Mouse (Mus musculus) G1E (cell line): ENCODE measurements around the gene Aen.

Experiments
- CTCF ChIP-seq: IDR thresholded peaks from 2 replicates; pipeline ENCODE4 v1.5.1; 2012; ENCODE audit warnings: low read depth, low read length, inconsistent platforms, mixed read lengths
- GATA1 ChIP-seq: IDR thresholded peaks from 2 replicates; pipeline ENCODE4 v1.6.1; 2012; ENCODE audit warnings: borderline replicate concordance, low read length, inconsistent platforms, mixed read lengths
- POLR2AphosphoS5 ChIP-seq: IDR thresholded peaks from 2 replicates; pipeline ENCODE4 v1.6.1; 2012; ENCODE audit warnings: low read depth, low read length, inconsistent platforms; ENCODE audit not compliant: insufficient replicate concordance
- TAL1 ChIP-seq: conservative IDR thresholded peaks from 2 replicates; pipeline ENCODE4 v1.6.1; 2012; ENCODE audit warnings: low read depth, low read length, inconsistent platforms, mixed read lengths

DNA sequence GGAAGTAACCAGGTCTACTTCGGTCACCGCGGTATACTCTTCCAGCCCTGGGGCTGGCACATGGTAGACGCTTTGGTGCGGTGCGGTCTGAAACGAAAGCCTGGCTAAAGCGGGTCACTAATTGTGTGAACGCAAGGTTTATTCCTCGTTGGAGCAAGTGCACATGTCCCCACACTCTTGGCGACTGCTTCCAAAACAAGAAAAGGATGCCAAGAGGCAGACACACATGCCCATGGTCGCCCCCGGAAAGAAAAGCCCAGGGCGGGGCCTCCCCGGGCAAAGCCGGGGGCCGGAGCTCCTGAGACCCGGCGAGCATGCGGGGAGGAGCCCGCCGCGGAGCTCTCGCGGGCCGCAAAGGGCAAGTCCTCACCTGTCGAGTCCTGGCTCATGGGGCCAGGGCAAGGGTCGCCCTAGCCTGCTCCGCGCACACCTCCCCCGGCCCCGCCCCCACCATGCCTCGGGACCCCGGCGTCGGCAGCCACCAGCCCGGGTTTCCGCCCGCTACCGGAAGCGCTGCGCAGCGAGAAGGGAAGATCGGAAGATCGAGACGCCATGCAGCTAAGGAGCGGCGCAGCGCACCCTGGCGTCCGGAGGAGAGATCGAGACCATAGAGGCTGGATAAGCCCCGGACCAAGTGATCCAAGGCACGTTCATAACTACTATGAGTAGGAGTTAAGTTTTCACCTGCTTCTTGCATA lies 48.8 kb upstream of the Aen start, which contains the start of gene Det1:
- TF ChIP-seq CTCF (peak; percentile 69), GATA1 (no peak), POLR2AphosphoS5 (no peak), TAL1 (no peak)
